14 mouse cellular contexts compared by ENCODE assay signal in the genomic region with DNA sequence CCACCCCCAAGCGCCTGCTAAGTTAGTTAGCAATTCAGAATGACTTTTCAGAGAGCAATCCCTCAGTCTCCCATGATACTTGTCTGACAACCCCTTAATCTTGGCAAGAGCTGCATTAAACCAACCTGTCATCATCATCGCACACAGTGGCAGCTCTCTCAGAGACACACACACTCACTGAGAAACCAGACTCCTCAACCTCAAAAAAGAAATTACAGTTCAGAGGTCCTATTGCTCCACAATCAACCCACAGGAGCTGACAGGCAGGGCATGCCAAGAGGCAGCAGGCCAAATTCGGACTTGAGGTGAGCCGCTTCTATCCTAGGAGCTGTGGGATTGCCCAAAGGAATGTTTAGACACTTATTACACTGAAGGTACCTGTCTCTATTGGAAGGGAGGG.
A peak's percentile ranks its signal among the peaks of the same experiment; 100 is the strongest.
DNase-seq lines count a peak whose midpoint lies in the region; ATAC-seq lines count a peak whose summit lies in the region.
"Had no signal": no experiment of that assay in that cellular context is flagged by ENCODE, and none has a peak within 500 bp of the region (broad histone marks: within the 10 kb centered on the region; RNA-seq: fewer than 3 reads in every experiment).

No protein-coding gene starts in this region.

- H3K4me1 ChIP-seq in hindbrain, embryonic 16.5 days (ENCODE audit: control insufficient read depth, insufficient read depth, low read depth, low read length): no peaks in the 10 kb centered on the region
- no peaks in the 10 kb centered on the region for H3K4me1 ChIP-seq in hindbrain, embryonic 10.5 days (replicated peaks)

- 30% methylated on average over 4 of the region's 4 CpGs for WGBS in hindbrain, embryonic 16.5 days
- WGBS in hindbrain, embryonic 10.5 days: 54% methylated on average over 4 of the region's 4 CpGs

- H3K4me3 ChIP-seq in hindbrain, embryonic 16.5 days (ENCODE audit: low read length): no peak overlapping the region
- H3K4me3 ChIP-seq in hindbrain, embryonic 10.5 days: no peak overlapping the region
- H3K4me3 ChIP-seq: erythroblast, embryonic 14.5 days; limb, embryonic 13.5 days had no signal

- H3K27ac ChIP-seq in hindbrain, embryonic 16.5 days (ENCODE audit: low read depth, low read length): no peak overlapping the region
- no peak overlapping the region; the same call in 1 of the 2 replicates for H3K27ac ChIP-seq in hindbrain, embryonic 10.5 days
- H3K27ac ChIP-seq: limb, embryonic 13.5 days had no signal

- peak; percentile 37; the same call in 1 of the 2 replicates for ATAC-seq in hindbrain, embryonic 16.5 days
- no peak for ATAC-seq in granulocyte monocyte progenitor cell, adult 5-6 weeks (replicated peaks; ENCODE audit: poor library complexity, severe bottlenecking)
- ATAC-seq: lung, postnatal 0 days; midbrain, embryonic 16.5 days had no signal

- no peaks in the 10 kb centered on the region for H3K9me3 ChIP-seq in hindbrain, embryonic 16.5 days (ENCODE audit: control insufficient read depth, low read length)
- H3K9me3 ChIP-seq in hindbrain, embryonic 10.5 days: no peaks in the 10 kb centered on the region

- H3K9ac ChIP-seq in hindbrain, embryonic 16.5 days (ENCODE audit: low read depth, low read length): no peak overlapping the region
- H3K9ac ChIP-seq: limb, embryonic 13.5 days had no signal

- no peaks in the 10 kb centered on the region for H3K27me3 ChIP-seq in hindbrain, embryonic 16.5 days (replicated peaks; ENCODE audit: control insufficient read depth, insufficient read depth, low read length)
- no peaks in the 10 kb centered on the region for H3K27me3 ChIP-seq in hindbrain, embryonic 10.5 days (ENCODE audit: insufficient read depth, poor library complexity, severe bottlenecking)
- H3K27me3 ChIP-seq: limb, embryonic 13.5 days had no signal

- DNase-seq in cerebellum, postnatal 36 days: peak; percentile 24 to 37
- no peak for DNase-seq in cerebellum, adult 11-12 months
- DNase-seq in hindbrain, embryonic 10.5 days (ENCODE audit: low spot score): no peak
- peak; percentile 3 for DNase-seq in ovary, postnatal 14 days (ENCODE audit: low spot score)
- no peak for DNase-seq in ovary, adult 18-20 months (ENCODE audit: low spot score)
- DNase-seq in testis, postnatal 14 days (ENCODE audit: low spot score): no peak
- DNase-seq: gastrocnemius, postnatal 36 days; spleen, adult 18-20 months had no signal

- H3K4me2 ChIP-seq in hindbrain, embryonic 16.5 days (ENCODE audit: low read length): no peak overlapping the region
- H3K4me2 ChIP-seq: limb, embryonic 13.5 days had no signal

- no peaks in the 10 kb centered on the region for H3K36me3 ChIP-seq in hindbrain, embryonic 16.5 days (ENCODE audit: control insufficient read depth, insufficient read depth, low read length)
- H3K36me3 ChIP-seq in hindbrain, embryonic 10.5 days: no peaks in the 10 kb centered on the region
- H3K36me3 ChIP-seq: limb, embryonic 13.5 days had no signal

Comparison
In these comparisons a context has a peak if more than half of its experiments do, and no peak if none do; other contexts are left out.
1. DNase-seq: peak in cerebellum, postnatal 36 days (2 of 2) and ovary, postnatal 14 days (single experiment); none in cerebellum, adult 11-12 months (single experiment), hindbrain, embryonic 10.5 days (single experiment), ovary, adult 18-20 months (single experiment) and testis, postnatal 14 days (single experiment).